Mouse (Mus musculus) embryonic facial prominence, embryonic 12.5 days (tissue): ENCODE measurements at regions not wholly inside any gene's neighbourhood (a gene's known extent, or its start where the extent isn't known, plus 50 kb on each side); places are given as distances from the start of the nearest gene placed in this dataset.

ENCODE experiments used
- ATAC-seq: fragments of 200-750 bp; cut with Nextera tagmentation; 2 replicates; pipeline ENCODE4 v1.8.0; 2017; ENCODE audit not compliant: insufficient number of reproducible peaks, insufficient read depth, low FRiP score, low TSS enrichment
- H3K27ac ChIP-seq: fragments of 300-500 bp; sonication (generic); 2 replicates; pipeline ENCODE4 v1.5.1; 2016; ENCODE audit warnings: mild to moderate bottlenecking
- H3K27me3 ChIP-seq: fragments of 300-500 bp; sonication (generic); 2 replicates; pipeline ENCODE4 v1.6.1; 2016; ENCODE audit warnings: mild to moderate bottlenecking, moderate library complexity
- H3K36me3 ChIP-seq: fragments of 300-500 bp; sonication (generic); 2 replicates; pipeline ENCODE4 v1.6.1; 2016; ENCODE audit warnings: mild to moderate bottlenecking
- H3K4me1 ChIP-seq: fragments of 300-500 bp; sonication (generic); 2 replicates; pipeline ENCODE4 v1.6.1; 2016
- H3K4me2 ChIP-seq: fragments of 300-500 bp; sonication (generic); replicated peaks from 2 replicates; pipeline ENCODE4 v1.6.1; 2016; ENCODE audit warnings: mild to moderate bottlenecking, moderate library complexity
- H3K4me3 ChIP-seq: fragments of 300-500 bp; sonication (generic); 2 replicates; pipeline ENCODE4 v1.5.1; 2016; ENCODE audit warnings: mild to moderate bottlenecking
- H3K9ac ChIP-seq: fragments of 300-500 bp; sonication (generic); 2 replicates; pipeline ENCODE4 v1.6.1; 2016; ENCODE audit warnings: mild to moderate bottlenecking, moderate library complexity
- H3K9me3 ChIP-seq: fragments of 300-500 bp; sonication (generic); 2 replicates; pipeline ENCODE4 v1.6.1; 2016; ENCODE audit warnings: mild to moderate bottlenecking, moderate library complexity
- WGBS: fragments of 180-500 bp; shearing (Covaris S2); methylation state at CpG from one replicate; pipeline ENCODE4 v1.1.7; 2016; 5-methylcytosine and 5-hydroxymethylcytosine counted together

DNA sequence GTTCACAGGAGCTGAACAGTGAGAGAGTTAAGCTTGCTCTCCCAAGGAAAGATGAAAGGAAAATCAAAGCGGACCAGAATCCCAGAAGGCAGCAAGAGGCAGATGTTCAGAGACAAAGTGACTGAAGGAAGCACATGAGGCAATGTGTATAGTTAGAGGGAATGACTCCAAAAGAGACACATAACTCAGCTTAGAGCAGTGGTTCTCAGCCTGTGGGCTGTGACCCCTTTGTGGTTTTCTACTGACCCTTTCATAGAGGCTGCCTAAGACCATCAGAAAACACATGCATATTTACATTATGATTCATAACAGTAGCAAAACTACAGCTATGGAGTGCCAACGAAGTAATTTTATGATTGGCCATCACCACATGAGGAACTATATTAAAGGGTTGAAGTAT lies 301.5 kb upstream of the Hnrnpa3 start:
- H3K27ac ChIP-seq, result no peak overlapping the region
- WGBS, result 68% methylated on average over 2 of the region's 2 CpGs
- no peaks in the 10 kb centered on the region for H3K36me3 ChIP-seq
- H3K27me3 ChIP-seq, result no peaks in the 10 kb centered on the region
- H3K4me3 ChIP-seq, result no peak overlapping the region
- H3K9ac ChIP-seq, result no peak overlapping the region
- no peak overlapping the region for H3K4me2 ChIP-seq
- ATAC-seq, result no peak
- no peaks in the 10 kb centered on the region for H3K9me3 ChIP-seq
- H3K4me1 ChIP-seq, result no peaks in the 10 kb centered on the region

DNA sequence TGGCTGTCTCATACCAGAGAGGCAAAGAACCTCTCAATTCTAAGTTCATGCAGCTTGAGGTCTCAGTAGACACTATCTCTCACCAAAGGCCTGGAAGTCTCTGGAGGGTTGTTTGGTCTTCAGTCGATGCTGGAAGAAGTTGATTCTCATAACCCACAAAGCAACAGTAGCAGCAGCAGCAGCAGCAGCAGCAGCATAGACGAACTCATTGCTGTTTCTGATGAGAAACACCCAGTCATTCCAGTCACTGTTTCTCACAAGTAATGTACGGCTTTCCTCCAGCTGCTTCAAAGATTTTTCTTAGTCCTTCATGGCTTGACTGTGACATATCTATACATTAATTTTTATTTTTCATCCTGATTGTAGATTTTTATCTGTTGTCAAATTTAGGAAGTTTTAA lies 298.1 kb upstream of the Hnrnpa3 start:
- no peaks in the 10 kb centered on the region for H3K4me1 ChIP-seq
- 80% methylated on average over 3 of the region's 3 CpGs for WGBS
- no peak overlapping the region for H3K4me2 ChIP-seq
- no peaks in the 10 kb centered on the region for H3K36me3 ChIP-seq
- H3K9me3 ChIP-seq, result no peaks in the 10 kb centered on the region
- H3K27me3 ChIP-seq, result no peaks in the 10 kb centered on the region
- no peak for ATAC-seq
- no peak overlapping the region for H3K27ac ChIP-seq
- no peak overlapping the region for H3K9ac ChIP-seq
- no peak overlapping the region for H3K4me3 ChIP-seq

DNA sequence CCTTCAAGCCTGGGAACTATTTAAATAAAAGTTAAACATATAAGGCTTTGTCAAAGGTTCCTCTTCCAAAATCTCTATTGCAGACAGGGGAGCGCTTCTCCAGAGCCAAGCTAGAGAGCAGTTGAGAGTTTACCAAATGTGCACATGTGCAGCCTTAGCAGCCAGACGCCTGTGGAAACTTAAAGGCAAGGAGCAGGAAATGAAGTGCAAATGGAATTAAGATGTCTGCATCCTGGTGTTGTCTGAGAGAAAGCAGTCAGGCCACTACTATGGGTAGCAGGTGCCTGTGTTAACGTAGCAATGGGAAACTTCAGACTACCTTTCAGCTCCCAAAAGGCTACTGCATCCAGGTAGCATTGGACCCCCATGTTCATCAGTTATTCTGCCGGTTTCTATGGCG lies 282.4 kb upstream of the Hnrnpa3 start:
- no peaks in the 10 kb centered on the region for H3K27me3 ChIP-seq
- no peak overlapping the region for H3K4me2 ChIP-seq
- 65% methylated on average over 5 of the region's 5 CpGs for WGBS
- no peak for ATAC-seq
- 0 out of 2 replicates have a peak, but pooled peaks cover 8% of the 10 kb centered on the region for H3K4me1 ChIP-seq
- H3K4me3 ChIP-seq, result no peak overlapping the region
- no peaks in the 10 kb centered on the region for H3K9me3 ChIP-seq
- H3K9ac ChIP-seq, result no peak overlapping the region
- H3K27ac ChIP-seq, result no peak overlapping the region
- no peaks in the 10 kb centered on the region for H3K36me3 ChIP-seq

DNA sequence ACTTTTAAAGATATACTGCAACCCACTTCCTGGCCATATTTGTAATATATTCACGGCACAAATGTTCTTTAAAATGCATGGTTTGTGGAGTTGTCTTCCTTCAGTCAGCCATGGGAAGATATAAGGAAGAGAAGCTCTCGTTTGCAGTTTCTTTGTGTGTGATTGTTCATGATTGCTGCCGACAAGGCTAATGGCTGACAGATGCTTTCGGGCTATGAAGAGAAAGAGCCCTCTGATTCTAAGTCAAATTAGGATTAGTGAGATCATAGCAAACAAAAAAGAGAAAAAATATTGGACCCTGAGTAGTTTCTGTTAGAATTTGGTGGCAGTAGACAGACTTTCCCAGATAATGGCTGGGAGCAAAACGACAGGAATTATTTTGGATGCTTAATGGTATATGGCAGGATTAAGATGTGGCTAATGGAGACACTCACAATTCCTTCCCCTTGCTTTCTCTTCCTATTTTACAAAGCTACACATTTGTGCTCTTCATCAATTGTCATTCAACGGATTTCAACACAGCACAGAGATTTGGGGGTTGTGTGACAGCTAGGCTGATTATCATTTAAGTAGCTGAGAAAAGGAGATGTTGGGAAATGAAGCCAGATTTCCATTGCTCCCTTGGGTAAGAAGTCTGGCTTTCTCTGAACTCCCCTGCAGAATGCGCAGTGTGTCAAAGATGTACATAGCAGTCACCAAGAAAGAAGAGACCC lies 273.4 kb upstream of the Hnrnpa3 start:
- no peaks in the 10 kb centered on the region for H3K27me3 ChIP-seq
- peaks cover 8% of the 10 kb centered on the region; the same call in 1 of the 2 replicates for H3K4me1 ChIP-seq
- no peak overlapping the region for H3K27ac ChIP-seq
- H3K9ac ChIP-seq, result no peak overlapping the region
- no peak overlapping the region for H3K4me3 ChIP-seq
- no peak for ATAC-seq
- no peaks in the 10 kb centered on the region for H3K36me3 ChIP-seq
- WGBS, result 39% methylated on average over 7 of the region's 7 CpGs
- no peaks in the 10 kb centered on the region for H3K9me3 ChIP-seq
- no peak overlapping the region for H3K4me2 ChIP-seq

DNA sequence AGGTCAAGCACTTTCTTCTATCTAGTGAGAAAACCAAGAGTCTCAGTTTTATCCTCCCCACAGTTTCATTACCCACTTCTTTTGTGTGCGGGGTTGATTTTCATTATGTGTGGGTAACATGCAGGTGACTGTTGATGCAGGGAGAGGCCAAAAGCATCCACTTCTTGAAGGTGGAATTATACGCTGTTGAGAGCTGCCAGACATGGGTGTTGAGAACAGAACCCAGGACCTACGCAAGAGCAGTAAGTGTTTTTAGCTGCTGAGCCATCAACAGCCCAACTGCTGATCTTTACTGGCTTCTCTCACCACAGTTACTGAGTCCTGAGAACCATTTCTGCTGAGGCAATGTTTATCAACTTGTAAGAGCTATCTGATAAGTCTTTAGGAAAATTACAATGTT lies 272.4 kb upstream of the Hnrnpa3 start:
- Histone ChIP-seq H3K27ac (no peak overlapping the region), H3K9ac (no peak overlapping the region), H3K4me2 (no peak overlapping the region), H3K4me1 (peaks cover 8% of the 10 kb centered on the region; the same call in 1 of the 2 replicates), H3K36me3 (no peaks in the 10 kb centered on the region), H3K27me3 (no peaks in the 10 kb centered on the region), H3K4me3 (no peak overlapping the region), H3K9me3 (no peaks in the 10 kb centered on the region)
- ATAC-seq, result no peak
- WGBS, result 92% methylated on average over 3 of the region's 3 CpGs

DNA sequence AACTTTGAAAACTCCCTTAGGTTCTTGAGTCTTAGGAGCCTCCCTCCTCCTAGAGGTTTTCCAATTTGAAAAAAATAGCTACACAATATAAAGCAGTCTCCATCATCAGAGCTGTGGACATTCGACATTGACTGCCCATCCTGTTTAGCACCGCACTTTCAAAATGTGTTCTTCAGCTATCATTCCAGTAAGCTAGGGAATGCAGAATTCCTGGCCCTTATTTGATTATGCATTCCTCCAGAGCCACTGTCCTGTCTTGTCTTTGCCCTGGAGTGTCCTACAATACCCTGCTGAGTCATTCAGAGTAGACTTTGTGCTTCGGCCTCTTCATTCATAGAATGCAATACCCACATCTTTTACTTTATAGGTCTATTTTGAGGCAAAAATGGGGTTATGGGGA lies 267.0 kb upstream of the Hnrnpa3 start:
- Histone ChIP-seq H3K27ac (no peak overlapping the region), H3K4me2 (no peak overlapping the region), H3K9me3 (no peaks in the 10 kb centered on the region), H3K9ac (no peak overlapping the region), H3K4me1 (peaks cover 10% of the 10 kb centered on the region; the same call in 1 of the 2 replicates), H3K36me3 (no peaks in the 10 kb centered on the region), H3K27me3 (no peaks in the 10 kb centered on the region), H3K4me3 (no peak overlapping the region)
- WGBS, result 88% methylated on average over 3 of the region's 3 CpGs
- no peak for ATAC-seq

DNA sequence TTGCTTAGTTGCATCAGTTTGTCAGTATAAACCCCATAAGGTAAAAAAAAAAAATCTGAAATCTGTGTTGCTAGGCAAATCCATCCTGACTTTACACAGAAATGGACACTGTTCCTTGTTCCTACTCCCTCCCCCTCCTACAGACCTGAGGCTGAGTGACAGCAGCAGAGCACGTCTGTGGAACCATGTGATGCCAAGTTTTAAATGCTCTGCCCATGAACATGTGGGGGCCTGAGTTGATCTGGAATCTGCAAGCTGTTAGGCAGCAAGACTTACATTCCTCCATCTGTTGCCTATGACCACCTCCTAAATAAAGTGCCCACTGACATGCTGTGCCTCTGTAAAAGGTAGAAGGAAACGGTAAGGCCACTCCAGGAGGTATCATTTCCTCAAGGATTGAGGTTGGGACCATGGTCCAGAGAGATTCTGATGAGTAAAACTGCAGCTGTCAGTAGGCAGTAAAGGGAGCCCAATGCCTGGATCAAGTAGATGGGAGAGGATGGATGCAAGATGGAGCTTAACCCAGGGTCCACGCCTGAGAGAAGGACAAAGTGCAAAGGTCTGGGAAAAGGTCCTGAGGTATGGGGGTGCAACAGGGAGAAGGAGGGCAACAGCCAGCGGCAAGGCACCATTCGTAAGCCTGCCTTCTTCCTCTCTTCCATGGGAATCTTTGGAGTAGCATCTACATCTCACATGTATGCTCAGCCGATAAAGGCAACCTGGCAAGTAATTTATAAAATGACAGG lies 264.0 kb upstream of the Hnrnpa3 start:
- Histone ChIP-seq H3K36me3 (no peaks in the 10 kb centered on the region), H3K9ac (no peak overlapping the region), H3K27me3 (no peaks in the 10 kb centered on the region), H3K4me2 (no peak overlapping the region), H3K4me1 (peaks cover 6% of the 10 kb centered on the region; the same call in 1 of the 2 replicates), H3K9me3 (no peaks in the 10 kb centered on the region), H3K4me3 (no peak overlapping the region), H3K27ac (no peak overlapping the region)
- no peak for ATAC-seq
- WGBS, result 54% methylated on average over 6 of the region's 6 CpGs

DNA sequence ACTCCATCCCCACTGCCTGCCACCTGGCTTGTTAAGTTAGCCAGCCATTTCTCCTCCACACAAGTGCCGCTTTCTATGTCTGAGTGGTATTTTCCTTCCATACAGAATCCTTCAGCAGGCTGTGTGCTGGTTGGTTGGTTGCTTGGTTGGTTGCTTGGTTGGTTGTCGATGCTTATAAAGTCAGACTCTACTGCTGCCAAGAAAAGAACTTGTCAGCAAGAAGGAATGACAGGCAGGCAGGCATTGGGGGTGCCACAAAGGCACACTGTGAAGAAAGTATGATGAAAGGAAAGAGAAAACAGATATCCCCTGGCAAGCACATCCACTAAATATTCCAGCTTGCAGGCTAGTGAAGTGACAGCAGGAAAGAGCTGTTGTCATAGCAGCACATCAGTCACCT lies 263.0 kb upstream of the Hnrnpa3 start:
- Histone ChIP-seq H3K27ac (no peak overlapping the region), H3K9me3 (no peaks in the 10 kb centered on the region), H3K9ac (no peak overlapping the region), H3K4me3 (no peak overlapping the region), H3K27me3 (no peaks in the 10 kb centered on the region), H3K4me2 (no peak overlapping the region), H3K4me1 (peaks cover 6% of the 10 kb centered on the region; the same call in 1 of the 2 replicates), H3K36me3 (no peaks in the 10 kb centered on the region)
- no peak for ATAC-seq
- 73% methylated on average over 2 of the region's 2 CpGs for WGBS

DNA sequence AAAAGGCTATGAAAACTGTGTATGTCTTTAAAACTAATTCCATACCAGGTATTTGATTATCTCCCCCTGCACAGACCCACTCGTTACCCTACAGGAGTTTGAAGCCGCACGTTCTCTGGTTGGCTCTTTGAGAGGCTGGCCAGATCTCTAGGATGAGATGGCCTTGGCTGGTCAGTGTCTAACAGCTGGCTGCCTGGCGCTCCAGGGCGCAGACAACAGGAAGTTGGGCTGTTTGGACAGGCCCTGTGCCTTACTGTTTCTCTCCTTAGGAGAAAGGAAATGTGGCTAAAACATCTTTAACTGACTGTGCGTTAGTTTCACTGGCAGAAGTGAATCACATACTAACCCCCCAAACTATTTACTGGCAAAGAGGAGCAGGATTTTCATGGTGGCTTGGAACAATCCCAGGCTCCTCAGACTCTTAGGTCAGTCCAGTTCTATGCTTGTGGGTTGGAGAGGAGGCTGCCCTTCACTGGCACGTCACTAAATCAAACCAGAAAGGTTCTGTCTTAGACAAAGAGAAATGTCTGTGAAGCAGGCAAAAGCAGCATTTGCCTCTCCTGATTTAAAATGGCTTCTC lies 258.7 kb upstream of the Hnrnpa3 start:
- Histone ChIP-seq H3K9me3 (no peaks in the 10 kb centered on the region), H3K4me2 (no peak overlapping the region), H3K27me3 (no peaks in the 10 kb centered on the region), H3K9ac (no peak overlapping the region), H3K36me3 (no peaks in the 10 kb centered on the region), H3K4me1 (no peaks in the 10 kb centered on the region), H3K27ac (no peak overlapping the region), H3K4me3 (no peak overlapping the region)
- WGBS, result 64% methylated on average over 7 of the region's 7 CpGs
- no peak for ATAC-seq

DNA sequence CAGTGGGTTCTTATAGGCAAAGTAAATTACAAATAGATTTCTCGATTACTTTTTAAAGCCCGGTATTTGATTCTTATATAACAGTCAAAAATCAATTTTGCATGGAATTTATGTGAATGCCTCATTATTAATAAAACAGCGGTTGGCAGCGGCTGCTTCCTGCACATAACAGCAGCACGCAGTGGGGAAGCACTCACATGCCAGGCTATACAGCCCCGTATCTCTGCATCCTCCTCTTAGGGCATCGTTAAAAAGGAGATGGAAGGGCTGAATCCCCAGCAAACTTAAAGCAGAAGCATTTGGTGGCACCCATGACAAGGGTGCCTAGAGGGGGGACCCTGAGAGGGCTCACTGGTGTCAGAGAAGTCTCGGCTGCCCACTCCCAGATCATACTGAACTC lies 255.3 kb upstream of the Hnrnpa3 start:
- H3K9me3 ChIP-seq, result no peaks in the 10 kb centered on the region
- H3K9ac ChIP-seq, result no peak overlapping the region
- no peaks in the 10 kb centered on the region for H3K27me3 ChIP-seq
- no peaks in the 10 kb centered on the region for H3K36me3 ChIP-seq
- no peak overlapping the region for H3K4me3 ChIP-seq
- no peak overlapping the region for H3K27ac ChIP-seq
- H3K4me1 ChIP-seq, result no peaks in the 10 kb centered on the region
- no peak overlapping the region for H3K4me2 ChIP-seq
- no peak for ATAC-seq
- 85% methylated on average over 8 of the region's 8 CpGs for WGBS

DNA sequence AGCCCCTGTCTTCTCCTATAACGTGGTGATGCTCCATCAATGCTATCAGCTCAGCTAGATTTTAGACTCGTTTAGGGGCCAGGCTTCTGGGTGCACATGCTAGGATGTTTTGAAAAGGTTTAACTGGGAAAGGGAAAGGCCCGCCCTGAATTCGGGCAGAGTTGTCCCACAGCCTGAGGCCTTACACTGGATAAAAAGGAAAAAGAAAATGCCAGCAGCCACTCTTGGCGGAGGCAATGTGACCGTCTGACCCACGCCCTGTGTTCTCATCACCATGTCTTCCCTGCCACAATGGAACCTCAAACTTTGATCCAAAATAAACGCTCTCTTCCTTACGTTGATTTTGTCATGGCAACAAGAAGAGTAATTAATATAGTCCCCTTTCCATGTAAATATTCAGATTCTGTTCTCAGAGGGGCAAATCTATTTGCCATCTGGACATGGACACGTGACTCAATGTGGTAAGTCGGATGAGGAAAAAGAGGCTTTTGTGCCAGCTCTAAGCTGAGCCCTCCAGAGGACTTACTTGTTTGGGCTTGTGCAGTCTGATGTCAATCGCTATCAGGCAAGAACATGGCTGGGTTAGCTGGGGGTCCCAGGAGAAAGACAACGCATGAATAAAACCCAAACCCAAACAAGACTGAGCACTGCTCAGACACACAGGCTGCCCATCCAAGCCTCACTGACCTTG lies 253.4 kb upstream of the Hnrnpa3 start:
- no peak for ATAC-seq
- no peaks in the 10 kb centered on the region for H3K27me3 ChIP-seq
- no peaks in the 10 kb centered on the region for H3K9me3 ChIP-seq
- H3K4me1 ChIP-seq, result no peaks in the 10 kb centered on the region
- no peak overlapping the region for H3K27ac ChIP-seq
- H3K9ac ChIP-seq, result no peak overlapping the region
- no peak overlapping the region for H3K4me2 ChIP-seq
- no peaks in the 10 kb centered on the region for H3K36me3 ChIP-seq
- WGBS, result 69% methylated on average over 13 of the region's 13 CpGs
- no peak overlapping the region for H3K4me3 ChIP-seq
